Mouse (Mus musculus) forebrain, embryonic 10.5 days (tissue): ENCODE results near the gene Gm49318. TPM values are rescaled to one million over a fixed set of nuclear protein-coding genes. Genes with fewer than 3 reads are reported as not detected.

Experiments used
- DNase-seq: peaks from one replicate; pipeline ENCODE4 v3.0.0-alpha.2; 2017; ENCODE audit warnings: low spot score; ENCODE audit errors: extremely low spot score
- H3K27ac ChIP-seq: fragments of 300-500 bp; sonication (generic); 2 replicates; pipeline ENCODE4 v1.5.1; 2016; ENCODE audit warnings: mild to moderate bottlenecking
- H3K27me3 ChIP-seq: fragments of 300-500 bp; sonication (generic); 2 replicates; pipeline ENCODE4 v1.6.1; 2016; ENCODE audit warnings: mild to moderate bottlenecking; ENCODE audit not compliant: poor library complexity, severe bottlenecking
- H3K36me3 ChIP-seq: fragments of 300-500 bp; sonication (generic); replicated peaks from 2 replicates; pipeline ENCODE4 v1.6.1; 2016; ENCODE audit warnings: mild to moderate bottlenecking, moderate library complexity
- H3K4me1 ChIP-seq: fragments of 300-500 bp; sonication (generic); 2 replicates; pipeline ENCODE4 v1.6.1; 2016
- H3K4me3 ChIP-seq: fragments of 300-500 bp; sonication (generic); 2 replicates; pipeline ENCODE4 v1.5.1; 2016; ENCODE audit warnings: mild to moderate bottlenecking, moderate library complexity
- H3K9me3 ChIP-seq: fragments of 300-500 bp; sonication (generic); 2 replicates; pipeline ENCODE4 v1.6.1; 2016; ENCODE audit warnings: mild to moderate bottlenecking, moderate library complexity
- WGBS: fragments of 180-500 bp; shearing (Covaris S2); methylation state at CpG from one replicate; pipeline ENCODE4 v1.1.7; 2016; 5-methylcytosine and 5-hydroxymethylcytosine counted together
- polyA plus RNA-seq: library from polyadenylated mRNA; unstranded; fragments of >200 nt; fragmentation: Nextera tagmentation; extraction: Ambion mirVana; gene quantifications from 2 replicates; pipeline ENCODE4 v1.2.1, GENCODE M21; 2016

Gene Gm49318
- not detected in 2 replicates for polyA plus RNA-seq

GRCm38 (mm10) chr9:22070791-22071573 lies at the start of gene Gm49318, which contains the start of gene Zfp653:
Gene Gm49318 (minus strand): TSS chr9:22071259.
Gene Zfp653 (minus strand): TSS chr9:22071376.
- Histone ChIP-seq H3K27me3 (no peaks in the 10 kb centered on the region), H3K9me3 (no peaks in the 10 kb centered on the region), H3K27ac (peak within 1 kb of the TSS; percentile 100), H3K4me3 (peak within 1 kb of the TSS; percentile 92), H3K4me1 (peaks cover 23% of the 10 kb centered on the region), H3K36me3 (peaks cover 63% of the 10 kb centered on the region)
- DNase-seq: peak; percentile 95
- under 1% methylated on average over 87 of the region's 87 CpGs for WGBS

GRCm38 (mm10) chr9:22119543-22119942 lies 48.5 kb upstream of the Gm49318 start:
- H3K36me3 ChIP-seq: peaks cover 3% of the 10 kb centered on the region; the same call in 1 of the 2 replicates
- 93% methylated on average over 4 of the region's 4 CpGs for WGBS
- H3K27ac ChIP-seq: no peak overlapping the region
- H3K9me3 ChIP-seq: no peaks in the 10 kb centered on the region
- DNase-seq: no peak
- H3K4me3 ChIP-seq: no peak overlapping the region
- H3K4me1 ChIP-seq: peaks cover 22% of the 10 kb centered on the region
- no peaks in the 10 kb centered on the region for H3K27me3 ChIP-seq

- Histone ChIP-seq H3K4me3 (peak overlapping the region; percentile 88), H3K9me3 (no peaks in the 10 kb centered on the region), H3K27ac (peak overlapping the region; percentile 90), H3K27me3 (no peaks in the 10 kb centered on the region), H3K36me3 (peaks cover 17% of the 10 kb centered on the region), H3K4me1 (peaks cover 22% of the 10 kb centered on the region)
- DNase-seq: no peak
- WGBS: 46% methylated on average over 10 of the region's 10 CpGs
Observed at GRCm38 (mm10) chr9:22117754-22118456, 46.8 kb upstream of the Gm49318 start.

GRCm38 (mm10) chr9:22116740-22117426 lies 45.8 kb upstream of the Gm49318 start, which contains the start of gene Elof1:
Gene Elof1 (minus strand): TSS chr9:22117172.
- Histone ChIP-seq H3K9me3 (no peaks in the 10 kb centered on the region), H3K4me1 (peaks cover 22% of the 10 kb centered on the region), H3K4me3 (peak within 1 kb of the TSS; percentile 88), H3K27me3 (no peaks in the 10 kb centered on the region), H3K27ac (peak within 1 kb of the TSS; percentile 90), H3K36me3 (peaks cover 27% of the 10 kb centered on the region)
- WGBS: under 1% methylated on average over 52 of the region's 52 CpGs
- peak; percentile 96 for DNase-seq

GRCm38 (mm10) chr9:22116086-22116485 lies 45.0 kb upstream of the Gm49318 start:
- Histone ChIP-seq H3K27me3 (no peaks in the 10 kb centered on the region), H3K36me3 (peaks cover 35% of the 10 kb centered on the region), H3K27ac (peak overlapping the region; percentile 90), H3K4me1 (peaks cover 22% of the 10 kb centered on the region), H3K4me3 (peak overlapping the region; percentile 88), H3K9me3 (no peaks in the 10 kb centered on the region)
- no peak for DNase-seq
- WGBS: 42% methylated on average over 15 of the region's 15 CpGs

- Histone ChIP-seq H3K27me3 (no peaks in the 10 kb centered on the region), H3K27ac (0 out of 2 replicates have a peak overlapping the region, but pooled peaks have one; percentile 90), H3K9me3 (no peaks in the 10 kb centered on the region), H3K4me1 (peaks cover 22% of the 10 kb centered on the region), H3K4me3 (peak overlapping the region; percentile 88), H3K36me3 (peaks cover 40% of the 10 kb centered on the region)
- DNase-seq: no peak
- WGBS: 92% methylated on average over 4 of the region's 4 CpGs
Observed at GRCm38 (mm10) chr9:22115635-22116034, 44.6 kb upstream of the Gm49318 start.

- no peak for DNase-seq
- H3K4me3 ChIP-seq: no peak overlapping the region
- H3K36me3 ChIP-seq: peaks cover 47% of the 10 kb centered on the region
- no peak overlapping the region for H3K27ac ChIP-seq
- no peaks in the 10 kb centered on the region; the same call in 1 of the 2 replicates for H3K9me3 ChIP-seq
- no peaks in the 10 kb centered on the region for H3K27me3 ChIP-seq
- WGBS: 93% methylated on average over 9 of the region's 9 CpGs
- no peaks in the 10 kb centered on the region for H3K4me1 ChIP-seq
Observed at GRCm38 (mm10) chr9:22108194-22108593, 37.1 kb upstream of the Gm49318 start.

GRCm38 (mm10) chr9:22099922-22100321 lies 28.9 kb upstream of the Gm49318 start:
- WGBS: 6% methylated on average over 18 of the region's 18 CpGs
- Histone ChIP-seq H3K9me3 (no peaks in the 10 kb centered on the region), H3K27ac (no peak overlapping the region), H3K4me3 (no peak overlapping the region), H3K36me3 (no peaks in the 10 kb centered on the region), H3K27me3 (peaks cover 61% of the 10 kb centered on the region), H3K4me1 (peaks cover 19% of the 10 kb centered on the region)
- no peak for DNase-seq

- H3K27ac ChIP-seq: no peak within 1 kb of the TSS
- H3K9me3 ChIP-seq: no peaks in the 10 kb centered on the region
- no peak for DNase-seq
- H3K36me3 ChIP-seq: no peaks in the 10 kb centered on the region
- H3K4me3 ChIP-seq: no peak within 1 kb of the TSS; the same call in 1 of the 2 replicates
- peaks cover 66% of the 10 kb centered on the region for H3K27me3 ChIP-seq
- H3K4me1 ChIP-seq: peaks cover 19% of the 10 kb centered on the region
- WGBS: 8% methylated on average over 14 of the region's 14 CpGs
Observed at GRCm38 (mm10) chr9:22098993-22099696, 28.1 kb upstream of the Gm49318 start, which contains the start of gene Cnn1. Gene Cnn1 (plus strand): TSS chr9:22099216.

- Histone ChIP-seq H3K27ac (peak overlapping the region; percentile 86), H3K27me3 (peaks cover 61% of the 10 kb centered on the region), H3K36me3 (no peaks in the 10 kb centered on the region), H3K4me3 (peak overlapping the region; percentile 55), H3K4me1 (peaks cover 19% of the 10 kb centered on the region), H3K9me3 (no peaks in the 10 kb centered on the region)
- WGBS: 5% methylated on average over 24 of the region's 24 CpGs
- peak; percentile 78 for DNase-seq
Observed at GRCm38 (mm10) chr9:22095854-22096307, 24.8 kb upstream of the Gm49318 start.

GRCm38 (mm10) chr9:22092746-22093145 lies 21.7 kb upstream of the Gm49318 start:
- H3K4me3 ChIP-seq: no peak overlapping the region
- peaks cover 30% of the 10 kb centered on the region for H3K27me3 ChIP-seq
- H3K27ac ChIP-seq: no peak overlapping the region
- H3K9me3 ChIP-seq: no peaks in the 10 kb centered on the region
- DNase-seq: no peak
- H3K36me3 ChIP-seq: no peaks in the 10 kb centered on the region
- 90% methylated on average over 6 of the region's 6 CpGs for WGBS
- peaks cover 7% of the 10 kb centered on the region; the same call in 1 of the 2 replicates for H3K4me1 ChIP-seq

GRCm38 (mm10) chr9:22089986-22090385 lies 18.9 kb upstream of the Gm49318 start:
- H3K27ac ChIP-seq: no peak overlapping the region
- peaks cover 7% of the 10 kb centered on the region for H3K4me1 ChIP-seq
- peaks cover 11% of the 10 kb centered on the region for H3K27me3 ChIP-seq
- no peaks in the 10 kb centered on the region for H3K36me3 ChIP-seq
- H3K9me3 ChIP-seq: no peaks in the 10 kb centered on the region
- no peak overlapping the region for H3K4me3 ChIP-seq
- WGBS: 90% methylated on average over 7 of the region's 7 CpGs
- DNase-seq: no peak
